Mouse (Mus musculus) liver, embryonic 11.5 days (tissue): Measurements from ENCODE around the gene Aloxe3. TPM values are rescaled to one million over a fixed set of nuclear protein-coding genes. Genes with fewer than 3 reads are reported as not detected.

ENCODE experiments used
- ATAC-seq: fragments of 200-750 bp; cut with Nextera tagmentation; replicated peaks from 2 replicates; pipeline ENCODE4 v1.8.0; 2017; ENCODE audit warnings: moderate number of reproducible peaks, mild to moderate bottlenecking, moderate TSS enrichment, moderate library complexity; ENCODE audit not compliant: low FRiP score
- DNase-seq: peaks from one replicate; pipeline ENCODE4 v3.0.0-alpha.2; 2017; ENCODE audit warnings: low spot score
- H3K27ac ChIP-seq: fragments of 300-500 bp; sonication (generic); 2 replicates; pipeline ENCODE4 v1.5.1; 2014; ENCODE audit warnings: mild to moderate bottlenecking, low read depth, low read length, control low read depth
- H3K27me3 ChIP-seq: fragments of 300-500 bp; sonication (generic); replicated peaks from 2 replicates; pipeline ENCODE4 v1.6.1; 2014; ENCODE audit warnings: low read length, mixed read lengths; ENCODE audit not compliant: control insufficient read depth, insufficient read depth
- H3K36me3 ChIP-seq: fragments of 300-500 bp; sonication (generic); 2 replicates; pipeline ENCODE4 v1.6.1; 2014; ENCODE audit warnings: mild to moderate bottlenecking, low read length, moderate library complexity, mixed read lengths; ENCODE audit not compliant: control insufficient read depth, insufficient read depth
- H3K4me1 ChIP-seq: fragments of 300-500 bp; sonication (generic); replicated peaks from 2 replicates; pipeline ENCODE4 v1.6.1; 2014; ENCODE audit warnings: low read length, mixed read lengths; ENCODE audit not compliant: control insufficient read depth, insufficient read depth
- H3K4me2 ChIP-seq: fragments of 300-500 bp; sonication (generic); 2 replicates; pipeline ENCODE4 v1.6.1; 2014; ENCODE audit warnings: mild to moderate bottlenecking, control low read depth, moderate library complexity
- H3K4me3 ChIP-seq: fragments of 300-500 bp; sonication (generic); 2 replicates; pipeline ENCODE4 v1.5.1; 2014; ENCODE audit warnings: low read depth, low read length, control low read depth
- H3K9ac ChIP-seq: fragments of 300-500 bp; sonication (generic); 2 replicates; pipeline ENCODE4 v1.6.1; 2014; ENCODE audit warnings: low read depth, low read length, control low read depth
- H3K9me3 ChIP-seq: fragments of 300-500 bp; sonication (generic); 2 replicates; pipeline ENCODE4 v1.6.1; 2016; ENCODE audit warnings: low read length, inconsistent platforms, mixed read lengths; ENCODE audit not compliant: control insufficient read depth
- WGBS: fragments of 180-500 bp; shearing (Covaris S2); extraction: QIAGEN DNeasy Blood & Tissue Kit; methylation state at CpG from one replicate; pipeline ENCODE4 v1.1.7; 2014; 5-methylcytosine and 5-hydroxymethylcytosine counted together
- polyA plus RNA-seq: library from polyadenylated mRNA; unstranded; fragments of >200 nt; fragmentation: Nextera tagmentation; extraction: Ambion mirVana; gene quantifications from 2 replicates; pipeline ENCODE4 v1.2.1, GENCODE M21; 2014

The Aloxe3 gene
- polyA plus RNA-seq, 1 experiment from 2014 or later, result not detected

DNA sequence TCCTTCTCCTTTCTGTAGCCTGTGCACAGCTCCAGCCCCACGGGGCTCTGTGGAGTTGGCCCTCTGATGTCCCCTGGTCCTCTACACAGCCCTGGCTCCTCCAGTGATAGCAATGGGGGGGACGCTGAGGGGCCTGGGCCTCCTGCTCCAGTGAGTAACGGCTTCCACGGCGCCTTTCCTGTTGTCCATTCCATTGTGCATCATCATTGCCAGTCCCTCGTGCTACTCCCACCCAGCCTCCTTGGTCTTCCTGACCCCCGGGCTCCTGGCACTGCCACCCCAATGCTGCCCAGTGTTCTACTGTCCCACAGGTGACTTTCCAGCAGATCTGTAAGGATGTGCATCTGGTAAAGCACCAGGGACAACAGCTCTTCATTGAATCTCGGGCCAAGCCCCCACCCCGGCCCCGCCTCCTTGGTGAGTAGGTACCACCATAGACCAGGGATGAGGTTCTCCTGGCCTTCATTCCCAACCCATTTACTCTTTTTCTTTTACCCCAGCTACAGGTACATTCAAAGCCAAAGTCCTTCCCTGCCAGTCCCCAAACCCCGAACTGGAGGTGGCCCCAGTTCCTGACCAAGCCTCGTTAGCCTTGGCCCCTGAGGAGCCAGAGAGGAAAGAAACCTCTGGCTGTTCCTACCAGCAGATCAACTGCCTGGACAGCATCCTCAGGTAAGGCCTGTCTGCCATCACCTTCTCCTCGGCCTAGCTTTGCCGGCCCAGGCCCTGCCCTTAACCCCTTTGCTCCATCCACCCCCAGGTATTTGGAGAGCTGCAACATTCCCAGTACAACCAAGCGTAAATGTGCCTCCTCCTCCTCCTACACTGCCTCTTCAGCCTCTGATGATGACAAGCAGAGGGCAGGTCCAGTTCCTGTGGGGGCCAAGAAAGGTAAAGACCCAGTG, 21.9 kb upstream of the Aloxe3 start:
- DNase-seq (no peak), ATAC-seq (no peak)
- 89% methylated on average over 15 of the region's 15 CpGs for WGBS
- H3K9ac ChIP-seq, result no peak overlapping the region
- no peak overlapping the region for H3K4me3 ChIP-seq
- no peaks in the 10 kb centered on the region for H3K9me3 ChIP-seq
- H3K36me3 ChIP-seq, result peaks cover 37% of the 10 kb centered on the region
- no peaks in the 10 kb centered on the region for H3K27me3 ChIP-seq
- no peak overlapping the region for H3K27ac ChIP-seq
- no peak overlapping the region for H3K4me2 ChIP-seq
- peaks cover 18% of the 10 kb centered on the region for H3K4me1 ChIP-seq

GRCm38 (mm10) chr11:69104487-69104886, 21.2 kb upstream of the Aloxe3 start:
- no peak overlapping the region for H3K4me3 ChIP-seq
- H3K4me1 ChIP-seq, result peaks cover 13% of the 10 kb centered on the region
- H3K4me2 ChIP-seq, result no peak overlapping the region
- no peaks in the 10 kb centered on the region for H3K27me3 ChIP-seq
- no peak overlapping the region for H3K9ac ChIP-seq
- no peak for DNase-seq
- H3K36me3 ChIP-seq, result peaks cover 39% of the 10 kb centered on the region
- H3K9me3 ChIP-seq, result no peaks in the 10 kb centered on the region
- WGBS, result 89% methylated on average over 14 of the region's 14 CpGs
- H3K27ac ChIP-seq, result no peak overlapping the region
- ATAC-seq, result no peak

DNA sequence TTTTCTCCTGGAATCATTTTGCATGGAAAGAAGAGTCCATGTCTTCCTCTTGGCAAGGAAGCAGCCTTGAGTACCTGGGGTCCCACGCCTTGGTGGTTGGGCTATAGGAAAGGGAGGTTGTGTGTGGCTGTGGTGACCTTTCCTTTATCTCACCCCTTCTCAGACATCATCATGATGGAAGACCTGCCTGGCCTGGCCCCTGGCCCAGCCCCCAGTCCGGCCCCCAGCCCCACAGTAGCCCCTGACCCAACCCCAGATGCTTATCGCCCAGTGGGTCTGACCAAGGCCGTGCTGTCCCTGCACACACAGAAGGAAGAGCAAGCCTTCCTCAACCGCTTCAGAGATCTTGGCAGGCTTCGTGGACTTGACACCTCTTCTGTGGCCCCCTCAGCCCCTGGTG, 20.5 kb upstream of the Aloxe3 start:
- Histone ChIP-seq H3K4me3 (no peak overlapping the region), H3K4me2 (no peak overlapping the region), H3K27ac (no peak overlapping the region), H3K4me1 (peaks cover 13% of the 10 kb centered on the region), H3K36me3 (peaks cover 39% of the 10 kb centered on the region), H3K9me3 (no peaks in the 10 kb centered on the region), H3K9ac (no peak overlapping the region), H3K27me3 (no peaks in the 10 kb centered on the region)
- ATAC-seq, result no peak
- no peak for DNase-seq
- WGBS, result 87% methylated on average over 6 of the region's 6 CpGs

DNA sequence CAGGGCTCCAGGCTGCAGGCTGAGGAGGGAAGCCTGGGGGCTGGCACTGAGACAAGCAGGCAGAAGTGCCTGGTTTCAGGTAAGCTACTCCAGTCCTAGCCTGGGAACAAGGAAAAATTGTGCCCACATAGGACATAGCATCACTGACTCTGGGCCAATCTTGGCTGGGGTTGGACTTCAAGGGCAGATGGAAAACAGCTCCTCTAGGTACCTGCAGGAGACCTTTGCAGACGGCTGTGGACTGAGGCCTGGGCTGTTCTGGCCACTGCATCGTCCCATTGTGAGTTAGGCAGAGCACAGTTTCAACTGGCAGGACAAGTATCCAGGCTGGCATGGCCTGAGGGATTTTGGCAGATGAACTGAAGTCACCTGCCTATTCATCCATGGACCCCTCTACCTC, 19.9 kb upstream of the Aloxe3 start:
- Histone ChIP-seq H3K4me1 (peaks cover 7% of the 10 kb centered on the region), H3K27me3 (no peaks in the 10 kb centered on the region), H3K9ac (no peak overlapping the region), H3K27ac (no peak overlapping the region), H3K4me3 (no peak overlapping the region), H3K4me2 (no peak overlapping the region), H3K9me3 (no peaks in the 10 kb centered on the region), H3K36me3 (peaks cover 38% of the 10 kb centered on the region)
- ATAC-seq (no peak), DNase-seq (no peak)
- 72% methylated on average over 2 of the region's 2 CpGs for WGBS

DNA sequence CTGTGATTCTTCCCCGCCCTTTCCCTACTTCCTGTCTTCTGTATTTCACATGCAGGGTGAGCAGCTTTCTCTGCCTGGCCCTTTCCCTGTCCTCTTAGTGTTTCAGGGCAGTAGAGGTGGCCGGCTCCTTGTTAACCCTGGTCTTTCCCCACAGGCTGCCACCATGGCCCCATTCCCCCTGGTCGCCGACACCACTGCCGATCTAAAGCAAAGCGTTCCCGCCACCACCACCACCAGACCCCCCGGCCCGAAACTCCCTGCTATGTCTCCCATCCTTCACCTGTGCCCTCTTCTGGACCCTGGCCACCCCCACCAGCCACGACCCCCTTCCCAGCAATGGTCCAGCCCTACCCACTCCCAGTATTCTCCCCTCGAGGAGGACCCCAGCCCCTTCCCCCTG, 19.4 kb upstream of the Aloxe3 start:
- Histone ChIP-seq H3K4me3 (no peak overlapping the region), H3K27me3 (no peaks in the 10 kb centered on the region), H3K36me3 (peaks cover 33% of the 10 kb centered on the region), H3K9me3 (no peaks in the 10 kb centered on the region), H3K4me2 (no peak overlapping the region), H3K4me1 (peaks cover 8% of the 10 kb centered on the region), H3K9ac (no peak overlapping the region), H3K27ac (no peak overlapping the region)
- DNase-seq (no peak), ATAC-seq (no peak)
- 93% methylated on average over 11 of the region's 11 CpGs for WGBS

GRCm38 (mm10) chr11:69106842-69107241, 18.9 kb upstream of the Aloxe3 start:
- no peak overlapping the region for H3K9ac ChIP-seq
- H3K27me3 ChIP-seq, result no peaks in the 10 kb centered on the region
- peaks cover 13% of the 10 kb centered on the region for H3K4me1 ChIP-seq
- ATAC-seq (no peak), DNase-seq (no peak)
- no peak overlapping the region for H3K27ac ChIP-seq
- no peaks in the 10 kb centered on the region for H3K9me3 ChIP-seq
- peaks cover 30% of the 10 kb centered on the region for H3K36me3 ChIP-seq
- 0 out of 2 replicates have a peak overlapping the region, but pooled peaks have one; percentile 2 for H3K4me3 ChIP-seq
- no peak overlapping the region for H3K4me2 ChIP-seq
- 89% methylated on average over 11 of the region's 11 CpGs for WGBS

GRCm38 (mm10) chr11:69107676-69108075, 18.0 kb upstream of the Aloxe3 start:
- Histone ChIP-seq H3K9me3 (no peaks in the 10 kb centered on the region), H3K27ac (no peak overlapping the region), H3K36me3 (peaks cover 30% of the 10 kb centered on the region), H3K4me1 (peaks cover 14% of the 10 kb centered on the region), H3K9ac (no peak overlapping the region), H3K27me3 (no peaks in the 10 kb centered on the region), H3K4me3 (0 out of 2 replicates have a peak overlapping the region, but pooled peaks have one; percentile 11), H3K4me2 (no peak overlapping the region)
- DNase-seq, result no peak
- 83% methylated on average over 11 of the region's 11 CpGs for WGBS
- no peak for ATAC-seq

GRCm38 (mm10) chr11:69108223-69108622, 17.5 kb upstream of the Aloxe3 start:
- Histone ChIP-seq H3K9ac (no peak overlapping the region), H3K27me3 (no peaks in the 10 kb centered on the region), H3K27ac (no peak overlapping the region), H3K9me3 (no peaks in the 10 kb centered on the region), H3K4me3 (no peak overlapping the region), H3K4me2 (no peak overlapping the region), H3K36me3 (peaks cover 30% of the 10 kb centered on the region), H3K4me1 (peaks cover 14% of the 10 kb centered on the region)
- 94% methylated on average over 9 of the region's 9 CpGs for WGBS
- no peak for ATAC-seq
- DNase-seq, result no peak
